Mouse (Mus musculus) liver, adult (tissue): ENCODE measurements around the gene Olfr1161.
"Not testable (repeated sequence)": the region's sequence is repeated elsewhere in the genome, so short reads cannot be mapped to it uniquely, and the experiment has no call there.

Experiments
- GATA4 ChIP-seq: IDR thresholded peaks from 2 replicates; pipeline ENCODE4 v1.6.1; 2014; ENCODE audit warnings: mild to moderate bottlenecking, low read length; ENCODE audit not compliant: insufficient replicate concordance

Olfr1161 gene

DNA sequence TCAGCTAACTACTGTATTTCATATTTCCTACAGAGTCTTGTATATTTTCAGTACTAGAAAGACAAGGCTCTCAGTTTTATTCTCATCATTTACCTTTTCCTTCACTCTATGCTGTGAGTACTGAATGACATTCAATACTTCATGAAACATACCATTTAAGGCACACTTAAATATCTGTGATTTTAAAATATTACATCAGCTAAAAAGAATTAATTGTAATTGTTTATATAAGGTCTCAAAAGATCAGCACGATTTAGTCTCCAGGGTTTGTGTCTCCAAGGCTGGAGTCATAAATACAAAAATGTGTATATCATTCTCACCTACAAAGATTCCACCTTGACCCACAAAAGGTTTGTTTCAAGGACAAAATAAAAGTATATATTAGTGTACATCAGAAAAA lies at the start of gene Olfr1161:
Gene Olfr1161 (plus strand): TSS at position 301 of the 400 bp plus-strand sequence.
- not testable (repeated sequence) for TF ChIP-seq GATA4

DNA sequence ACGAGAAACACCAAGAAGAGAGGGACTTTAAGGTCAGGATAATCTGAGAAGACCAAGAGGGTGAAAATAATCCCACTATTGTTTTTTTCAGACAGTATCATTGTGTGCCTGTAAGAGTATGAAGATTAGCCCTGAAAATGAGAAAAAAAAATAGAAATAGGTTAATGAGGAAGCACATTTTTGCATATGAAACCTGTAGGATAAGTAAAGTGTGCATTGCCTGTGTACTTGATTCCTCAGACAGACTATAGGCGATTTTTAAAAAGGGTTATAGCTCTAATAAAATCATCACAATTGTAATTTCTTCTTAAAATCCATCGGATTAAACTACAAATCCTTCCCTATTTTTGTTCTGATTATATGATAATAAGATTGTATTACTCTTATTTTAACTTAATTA lies 48.0 kb upstream of the Olfr1161 start, which contains the start of gene Olfr74:
Gene Olfr74 (minus strand): TSS at position 101 of the 400 bp plus-strand sequence.
- TF ChIP-seq GATA4: no peak

DNA sequence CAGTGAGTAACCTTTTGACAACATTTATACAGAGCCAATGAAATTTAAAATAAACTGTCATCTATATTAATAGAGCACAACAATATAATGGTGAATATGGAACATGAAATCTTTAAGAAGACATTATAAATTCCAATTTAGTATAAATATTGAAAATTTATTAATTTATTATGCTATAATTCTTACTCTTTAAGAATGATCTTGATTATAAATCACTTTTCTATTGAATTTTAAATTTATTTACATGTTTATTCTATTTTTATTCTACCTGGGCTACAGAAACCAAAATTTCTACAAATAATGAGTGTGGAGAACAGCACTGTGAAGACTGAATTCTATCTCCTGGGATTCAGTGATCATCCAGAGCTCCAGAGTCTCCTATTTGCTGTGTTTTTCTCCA lies 32.8 kb upstream of the Olfr1161 start, which contains the start of gene Olfr1158:
Gene Olfr1158 (plus strand): TSS at position 301 of the 400 bp plus-strand sequence.
- TF ChIP-seq GATA4: no peak

DNA sequence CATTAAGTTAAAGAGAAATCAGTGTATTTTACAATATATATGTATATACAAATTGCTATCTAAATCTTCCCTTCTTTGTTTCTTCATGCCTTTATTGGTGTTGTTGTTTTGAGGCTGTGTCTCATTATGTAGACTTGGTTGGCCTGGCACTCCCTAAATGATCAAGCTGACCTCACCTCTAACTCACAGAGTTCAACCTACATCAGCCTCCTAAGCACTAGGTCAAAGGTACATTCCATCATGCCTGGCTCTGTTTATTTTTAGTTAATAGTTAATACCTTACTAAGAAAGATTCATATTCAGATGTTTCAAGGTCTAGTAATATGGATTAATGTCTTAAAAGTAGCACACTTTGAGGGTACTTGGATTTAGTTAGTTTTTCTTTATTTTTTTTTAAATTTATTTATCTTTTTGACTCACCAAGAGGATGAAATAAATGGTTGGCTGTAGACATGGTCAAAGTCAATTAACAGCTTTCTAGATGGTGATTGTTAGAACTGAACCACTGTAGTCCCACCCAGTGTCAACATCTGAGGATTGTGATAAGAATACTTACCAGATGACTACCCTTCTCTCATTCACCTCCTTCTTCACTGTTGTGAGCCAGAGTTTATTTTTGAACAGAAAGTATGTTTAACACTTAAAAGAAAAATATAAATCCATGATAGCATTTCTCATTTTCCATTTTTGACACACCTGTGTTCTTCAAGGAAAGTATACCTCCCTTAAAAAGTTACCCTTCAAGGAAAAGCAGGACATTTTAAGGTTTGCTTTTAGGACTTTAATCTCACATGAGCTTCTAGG lies 14.9 kb upstream of the Olfr1161 start, which contains the start of gene Olfr1160:
Gene Olfr1160 (minus strand): TSS at position 754 of the 804 bp plus-strand sequence.
- TF ChIP-seq GATA4: no peak

DNA sequence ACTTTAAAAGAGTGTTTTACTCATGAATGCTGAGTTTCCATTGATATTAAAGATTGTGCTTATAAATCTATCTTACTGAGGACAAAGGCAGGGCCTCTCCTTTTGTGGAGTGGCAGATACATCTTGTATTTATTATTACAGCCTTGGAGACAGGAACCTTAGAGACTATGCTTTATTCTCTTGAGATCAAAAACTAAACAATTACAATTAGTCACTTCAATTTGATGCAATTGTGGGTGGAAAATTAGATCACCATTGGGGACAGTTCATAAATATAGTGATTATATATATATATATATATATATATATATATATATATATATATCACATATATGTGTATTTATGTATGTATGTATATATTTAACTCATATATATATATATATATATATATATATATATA lies 15.0 kb downstream of the Olfr1161 start, which contains the start of gene Olfr73:
Gene Olfr73 (minus strand): TSS at position 101 of the 400 bp plus-strand sequence.
- TF ChIP-seq GATA4: no peak

DNA sequence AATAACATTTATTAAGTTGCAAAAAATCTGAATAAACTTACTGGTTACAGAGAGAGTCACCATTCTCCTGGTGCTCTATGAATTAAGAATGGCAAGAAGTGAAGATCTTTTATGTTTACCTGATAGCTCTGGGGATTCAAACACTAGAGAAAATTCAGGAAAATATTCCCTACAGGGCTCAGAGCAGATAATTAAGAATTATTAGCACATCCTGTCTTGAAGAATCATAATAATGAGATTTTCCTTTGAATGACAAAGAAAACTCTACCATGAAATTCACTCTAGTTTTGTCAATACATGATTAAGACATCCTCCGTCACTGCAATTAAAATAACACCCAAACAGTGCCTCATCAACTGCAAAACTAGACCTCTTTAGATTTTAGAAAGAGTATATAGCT lies 28.5 kb downstream of the Olfr1161 start, which contains the start of gene Olfr1162:
Gene Olfr1162 (minus strand): TSS at position 101 of the 400 bp plus-strand sequence.
- TF ChIP-seq GATA4: no peak

DNA sequence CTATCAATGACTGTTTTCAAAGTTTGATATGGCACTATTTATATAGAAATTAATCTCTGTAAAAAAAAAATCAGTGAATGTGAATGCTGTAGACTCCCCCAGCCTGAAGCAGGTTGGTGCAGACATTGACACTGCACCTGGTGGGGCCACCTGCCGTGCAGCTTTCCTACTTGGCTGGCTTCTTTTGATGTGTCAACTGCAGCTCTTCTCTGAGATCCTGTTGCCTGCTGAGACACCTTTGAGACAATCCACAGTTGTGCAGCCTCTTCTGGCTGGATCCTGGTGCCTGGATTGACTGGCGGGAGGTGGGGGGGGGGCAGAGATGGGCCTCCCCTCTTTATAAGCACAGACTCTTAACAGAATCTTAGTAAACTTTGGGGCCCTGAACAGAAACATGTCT lies 41.0 kb downstream of the Olfr1161 start:
- TF ChIP-seq GATA4: no peak

DNA sequence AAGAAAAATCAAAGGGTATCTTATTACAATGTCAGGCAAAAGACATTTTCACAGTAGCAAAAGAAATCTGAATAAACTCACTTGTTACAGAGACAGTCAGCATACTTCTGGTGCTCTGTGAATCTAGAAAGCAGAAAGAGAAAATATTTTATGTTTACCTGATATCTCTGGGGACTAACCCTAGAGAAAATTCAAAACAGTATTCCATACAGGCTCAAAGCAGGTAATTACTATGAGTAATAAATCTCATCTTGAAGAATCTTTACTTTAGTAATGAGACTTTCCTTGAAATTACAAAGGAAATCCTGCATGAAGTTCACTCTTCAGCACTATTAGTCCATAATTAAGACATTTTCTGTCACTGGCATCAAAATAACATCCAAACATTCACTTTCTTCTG lies 49.2 kb downstream of the Olfr1161 start, which contains the start of gene Olfr1163:
Gene Olfr1163 (minus strand): TSS at position 101 of the 400 bp plus-strand sequence.
- TF ChIP-seq GATA4: no peak
